Mouse (Mus musculus) small intestine, adult 2 months (tissue): ENCODE results near the gene Il1a.

Experiments used
- CTCF ChIP-seq: fragments of 200-500 bp; IDR thresholded peaks from 2 replicates; pipeline ENCODE4 v1.5.1; 2012; ENCODE audit warnings: low read depth, mild to moderate bottlenecking, control low read depth, inconsistent platforms, low read length, moderate library complexity, mixed read lengths; ENCODE audit not compliant: insufficient replicate concordance, insufficient read length; ENCODE audit errors: extremely low read depth
- POLR2A ChIP-seq: fragments of 200-500 bp; IDR thresholded peaks from 2 replicates; pipeline ENCODE4 v1.6.1; 2012; ENCODE audit warnings: low read depth, mild to moderate bottlenecking, control low read depth, inconsistent platforms, low read length, moderate library complexity

DNA sequence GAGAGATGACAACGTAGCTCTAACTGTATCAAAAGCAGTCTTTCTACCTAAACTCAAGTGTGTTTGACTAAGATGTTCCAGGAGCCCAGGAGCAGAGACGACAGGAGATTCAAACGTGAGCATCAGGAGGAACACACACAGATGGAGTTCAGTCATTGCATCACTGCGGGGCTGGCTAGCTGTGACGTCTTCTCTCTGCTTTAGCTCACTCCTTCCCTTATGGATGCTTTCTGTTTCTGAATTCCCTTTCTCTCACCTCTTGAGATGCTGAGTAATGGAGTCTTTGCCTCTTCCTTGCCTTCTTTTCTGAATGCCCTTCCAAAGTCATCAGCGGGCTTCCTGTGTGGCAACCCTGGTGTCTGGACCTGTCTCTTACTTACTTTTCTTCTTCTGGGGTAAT is 5.1 kb upstream of the Il1a start:
- TF ChIP-seq CTCF (no peak), POLR2A (no peak)
